Mouse (Mus musculus): Measurements from ENCODE around the gene Cdh26.

Gene Cdh26

GRCm38 (mm10) chr2:178437311-178437710, 7.0 kb downstream of the Cdh26 start:
- DNase-seq (ENCODE audit: low spot score in 2 of 2): no peak

GRCm38 (mm10) chr2:178449386-178449785, 19.1 kb downstream of the Cdh26 start:
- DNase-seq (ENCODE audit: low spot score in 2 of 2): no peak

DNA sequence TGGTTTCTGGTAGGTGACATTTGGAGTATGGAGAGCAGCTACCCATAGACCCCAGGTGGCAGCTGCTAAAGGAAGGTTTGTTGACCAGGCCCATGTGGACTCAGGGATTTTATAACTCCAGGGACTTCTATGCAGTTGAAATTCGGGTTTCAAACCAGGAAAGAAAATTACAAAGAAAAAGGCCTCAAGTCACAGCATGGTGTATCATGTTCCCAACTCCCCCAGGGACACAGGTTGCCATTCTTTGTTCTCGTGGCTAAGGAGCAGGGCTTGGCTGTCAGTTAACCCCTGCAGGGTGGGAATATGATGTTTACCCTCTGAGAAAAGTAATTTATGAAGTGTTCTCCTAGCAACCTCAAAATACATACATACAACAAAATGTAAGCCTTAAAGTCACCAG, 19.9 kb downstream of the Cdh26 start:
- no peak for DNase-seq (ENCODE audit: low spot score in 2 of 2)

DNA sequence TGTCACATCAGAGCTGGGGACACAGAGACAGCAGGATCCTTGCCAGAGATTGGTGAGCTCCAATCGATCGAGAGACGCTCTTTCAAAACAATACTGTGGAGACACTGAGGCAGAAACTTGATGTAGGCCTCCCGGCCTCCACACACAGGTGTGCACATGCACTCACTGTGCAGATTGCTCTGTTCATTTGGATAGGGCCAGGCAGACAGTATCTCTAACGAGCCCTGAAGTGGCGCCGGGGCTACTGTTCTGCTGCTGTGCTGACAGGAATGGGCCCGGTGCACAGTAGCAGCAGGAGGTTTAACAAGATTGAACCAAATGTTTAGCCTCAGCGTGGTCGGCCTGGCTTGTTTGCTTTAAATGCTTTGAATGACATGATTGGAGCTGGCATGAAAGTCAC, 20.6 kb downstream of the Cdh26 start:
- no peak for DNase-seq (ENCODE audit: low spot score in 2 of 2)

DNA sequence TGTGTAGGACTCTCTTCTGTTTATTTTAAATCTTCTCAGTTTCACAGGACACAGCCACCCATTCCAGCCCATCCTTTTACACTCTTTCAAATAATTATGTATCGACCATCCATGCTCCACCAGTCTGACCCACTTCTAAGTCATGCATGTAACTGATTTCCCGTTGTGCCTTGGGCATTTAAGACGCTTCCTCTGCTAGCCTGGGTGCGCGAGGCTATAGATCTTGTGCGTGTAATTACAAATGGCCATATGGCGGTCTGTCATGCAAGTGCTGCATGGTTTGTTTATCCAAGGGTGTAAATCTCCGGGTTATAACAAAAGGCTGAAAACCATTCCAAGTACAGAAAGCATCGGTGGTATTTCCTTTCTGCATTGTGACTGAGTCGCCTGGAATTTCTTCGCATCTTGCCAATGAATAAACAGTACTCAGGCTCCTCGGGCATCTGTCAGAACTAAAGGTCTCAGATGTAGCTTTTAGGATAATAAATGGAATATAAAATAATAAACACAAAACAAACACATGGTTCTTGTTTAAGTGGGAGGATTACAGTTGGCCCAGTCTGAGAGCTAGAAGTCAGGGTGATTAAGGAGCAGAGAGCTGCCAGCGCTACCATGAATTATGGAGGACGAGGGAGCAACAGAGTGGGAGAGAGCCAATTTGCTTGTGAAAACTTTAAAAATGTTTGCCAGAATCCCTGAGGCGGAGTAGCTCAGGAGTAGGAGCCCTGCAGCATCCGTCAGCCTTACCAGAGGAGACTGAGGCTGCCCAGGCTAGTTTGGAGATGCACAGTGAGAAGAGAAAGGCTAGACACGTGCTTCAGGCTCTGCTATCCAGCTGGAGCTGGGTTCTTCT, 24.6 kb downstream of the Cdh26 start:
- no peak for DNase-seq (ENCODE audit: low spot score in 2 of 2)

DNA sequence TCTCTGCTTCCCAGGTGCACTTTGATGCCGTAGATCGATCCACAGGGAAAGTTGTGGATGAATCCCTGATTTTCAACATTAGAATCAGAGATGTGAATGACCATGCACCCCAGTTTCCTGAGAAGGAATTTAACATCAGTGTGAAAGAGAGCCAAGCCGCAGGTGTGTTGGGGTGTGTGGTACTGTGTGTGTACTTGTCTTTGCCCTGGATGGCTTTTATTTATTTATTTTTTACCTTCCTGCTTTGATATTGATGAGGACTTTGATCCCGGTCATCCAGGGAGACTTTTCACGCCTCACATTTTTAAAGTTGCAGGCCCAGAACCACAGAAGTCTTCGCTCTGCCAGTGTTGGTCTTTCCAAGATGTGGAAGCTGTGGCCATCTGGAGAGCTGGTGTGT, 27.1 kb downstream of the Cdh26 start:
- DNase-seq (ENCODE audit: low spot score in 2 of 2): no peak

DNA sequence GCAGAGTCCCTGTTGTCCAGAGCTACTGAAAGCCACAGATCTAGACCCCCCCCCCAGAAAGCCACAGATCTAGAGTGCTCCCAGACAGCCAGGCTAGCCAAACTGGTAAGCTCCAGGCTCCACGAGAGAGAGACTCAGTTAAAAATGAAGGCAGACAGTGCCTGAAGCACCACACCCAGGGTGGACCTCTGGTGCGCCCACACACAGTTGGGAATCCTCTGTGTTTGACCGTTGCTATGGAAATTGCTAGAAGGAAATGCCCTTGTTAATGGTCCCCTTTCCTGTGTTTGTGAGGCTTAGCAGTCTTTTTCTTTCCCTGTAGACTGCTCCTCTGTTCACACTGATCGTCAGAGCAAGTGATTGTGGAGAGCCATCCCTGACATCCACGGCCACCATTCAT, 30.0 kb downstream of the Cdh26 start:
- DNase-seq (ENCODE audit: low spot score in 2 of 2): no peak

DNA sequence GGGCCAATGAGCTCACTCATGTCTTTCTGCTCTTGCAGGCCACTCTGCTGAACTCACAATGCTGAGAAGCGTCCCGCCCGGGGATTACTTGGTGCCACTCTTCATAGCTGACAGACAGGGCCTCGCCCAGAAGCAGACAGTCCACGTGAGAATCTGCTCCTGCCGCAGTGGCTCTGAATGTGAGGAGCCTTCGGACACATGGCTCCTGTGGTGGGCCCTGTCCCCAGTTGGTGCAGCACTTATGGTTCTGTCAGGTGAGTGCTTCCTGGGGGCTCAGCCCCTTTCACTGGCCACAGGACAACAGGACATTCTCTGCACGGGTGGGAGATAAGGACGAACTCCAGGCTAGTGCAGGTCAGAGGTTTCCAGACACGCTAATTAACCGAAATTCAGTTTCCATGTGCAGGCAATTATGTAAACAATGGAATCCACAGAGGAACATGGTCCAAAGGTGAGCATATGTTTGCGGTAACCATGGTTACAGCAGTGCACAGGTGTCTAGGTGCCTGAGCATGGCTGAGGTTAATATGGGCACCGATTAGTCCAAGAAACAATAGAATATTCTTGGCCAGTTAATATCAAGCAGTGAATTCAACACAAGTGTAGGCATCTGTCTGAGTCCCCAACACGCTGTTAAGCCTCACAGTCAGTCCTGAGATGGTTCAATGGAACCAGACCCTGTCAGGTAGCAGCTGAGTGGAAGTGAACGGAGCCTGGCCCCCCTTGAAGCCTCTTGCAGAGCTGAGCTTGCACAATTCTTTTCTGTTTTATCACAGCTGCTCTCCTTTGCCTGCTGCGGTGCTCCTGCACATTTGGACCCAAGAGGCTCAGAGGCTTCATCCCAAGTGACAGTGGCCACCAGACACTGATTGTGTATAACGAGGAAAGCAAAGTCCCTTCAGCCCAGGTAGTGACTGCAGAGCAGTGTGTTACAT, 41.5 kb downstream of the Cdh26 start:
- no peak for DNase-seq (ENCODE audit: low spot score in 2 of 2)

DNA sequence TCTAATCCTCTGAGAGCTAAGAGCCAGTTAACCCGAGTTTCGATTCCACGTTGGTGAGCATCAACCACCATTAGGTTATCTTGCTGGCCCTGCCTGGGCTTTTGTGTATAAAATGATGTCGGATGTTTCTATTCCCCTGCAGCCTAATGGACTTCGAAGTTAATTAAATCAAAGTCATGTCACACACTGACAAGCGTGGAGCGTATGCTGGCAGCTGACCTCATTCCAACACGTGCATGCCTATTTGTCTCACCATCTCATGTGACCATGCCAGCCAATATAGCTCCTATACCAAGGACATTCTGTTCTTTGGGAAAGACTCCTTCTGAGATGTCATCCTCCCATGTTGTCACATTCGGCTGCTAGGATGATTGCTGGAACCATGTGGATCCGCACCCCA, 43.6 kb downstream of the Cdh26 start:
- DNase-seq (ENCODE audit: low spot score in 2 of 2): no peak

- peak; percentile 46 to 49 for DNase-seq (ENCODE audit: low spot score in 2 of 2)
Observed at GRCm38 (mm10) chr2:178477228-178477627, 46.9 kb downstream of the Cdh26 start.

GRCm38 (mm10) chr2:178479011-178479410, 48.7 kb downstream of the Cdh26 start:
- DNase-seq (ENCODE audit: low spot score in 2 of 2): no peak

DNA sequence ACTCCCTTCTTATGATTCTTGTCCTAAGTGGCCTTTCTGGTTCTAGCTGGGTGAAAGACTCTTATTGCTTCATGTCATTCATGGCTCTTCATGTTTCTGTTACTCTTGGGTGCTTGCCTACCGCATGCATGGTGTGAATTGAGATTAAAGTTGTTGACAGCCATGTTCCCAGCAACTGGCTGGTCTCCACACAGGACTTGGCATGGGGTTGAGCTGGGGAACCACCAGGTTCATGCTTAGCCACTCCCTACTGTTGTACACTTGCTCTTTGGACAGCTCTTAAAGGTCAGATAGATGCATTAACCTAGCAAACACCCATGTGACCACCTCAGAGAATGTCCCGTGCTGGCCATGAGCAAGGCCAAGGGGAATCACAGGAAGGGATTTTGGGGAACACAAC, 50.6 kb downstream of the Cdh26 start:
- DNase-seq (ENCODE audit: low spot score in 2 of 2): no peak

GRCm38 (mm10) chr2:178483462-178483861, 53.1 kb downstream of the Cdh26 start:
- DNase-seq (ENCODE audit: low spot score in 2 of 2): no peak

GRCm38 (mm10) chr2:178488276-178488675, 57.9 kb downstream of the Cdh26 start:
- no peak for DNase-seq (ENCODE audit: low spot score in 2 of 2)

GRCm38 (mm10) chr2:178490245-178490920, 60.1 kb downstream of the Cdh26 start:
- no peak for DNase-seq (ENCODE audit: low spot score in 2 of 2)

- DNase-seq (ENCODE audit: low spot score in 2 of 2): no peak
Observed at GRCm38 (mm10) chr2:178494066-178494465, 63.7 kb downstream of the Cdh26 start.

- DNase-seq (ENCODE audit: low spot score in 2 of 2): no peak
Observed at GRCm38 (mm10) chr2:178495816-178496215, 65.5 kb downstream of the Cdh26 start.

DNA sequence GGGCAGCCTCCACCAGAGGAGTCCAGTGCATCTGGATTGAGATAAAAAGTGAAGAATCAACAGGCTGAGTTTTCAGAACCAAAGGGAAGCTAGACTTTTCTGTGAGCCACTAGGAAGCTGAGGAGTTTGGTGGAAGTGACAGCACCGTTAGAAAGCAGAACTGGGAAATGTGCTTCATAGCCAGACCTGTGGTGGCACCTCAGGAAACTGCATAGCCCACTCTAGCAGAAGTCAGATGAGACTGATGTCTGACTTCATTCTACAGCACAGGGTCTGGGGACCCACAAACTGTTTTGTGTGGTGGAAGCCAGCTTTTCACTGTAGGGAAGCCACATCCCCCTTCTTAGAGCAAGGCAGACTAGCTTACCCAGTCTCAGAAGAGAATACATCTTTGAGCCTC, 67.6 kb downstream of the Cdh26 start:
- DNase-seq (ENCODE audit: low spot score in 2 of 2): no peak

GRCm38 (mm10) chr2:178498409-178498808, 68.1 kb downstream of the Cdh26 start:
- peak in 1 of 2 experiments; percentile 39 for DNase-seq (ENCODE audit: low spot score in 2 of 2)

DNA sequence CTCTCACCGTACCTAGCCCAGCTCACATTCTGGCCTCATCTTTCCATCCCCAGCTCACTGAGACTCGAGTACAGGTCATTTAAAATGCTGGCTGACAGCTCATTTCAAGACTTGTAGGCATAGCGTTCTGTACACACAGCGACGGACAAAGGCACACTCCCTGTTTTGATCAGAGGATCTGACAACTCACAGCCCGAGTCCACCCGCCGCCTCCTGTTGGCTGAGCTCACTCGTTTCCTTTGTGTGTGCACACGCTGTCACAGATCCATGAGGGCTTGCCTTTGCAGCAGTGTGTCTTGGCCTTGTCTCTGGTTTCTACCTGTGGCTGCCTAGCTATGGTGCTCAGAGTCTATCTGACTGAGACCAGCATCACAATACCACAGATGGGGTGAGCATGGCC, 72.1 kb downstream of the Cdh26 start:
- DNase-seq (ENCODE audit: low spot score in 2 of 2): no peak

- DNase-seq (ENCODE audit: low spot score in 2 of 2): no peak
Observed at GRCm38 (mm10) chr2:178506056-178506455, 75.7 kb downstream of the Cdh26 start.

DNA sequence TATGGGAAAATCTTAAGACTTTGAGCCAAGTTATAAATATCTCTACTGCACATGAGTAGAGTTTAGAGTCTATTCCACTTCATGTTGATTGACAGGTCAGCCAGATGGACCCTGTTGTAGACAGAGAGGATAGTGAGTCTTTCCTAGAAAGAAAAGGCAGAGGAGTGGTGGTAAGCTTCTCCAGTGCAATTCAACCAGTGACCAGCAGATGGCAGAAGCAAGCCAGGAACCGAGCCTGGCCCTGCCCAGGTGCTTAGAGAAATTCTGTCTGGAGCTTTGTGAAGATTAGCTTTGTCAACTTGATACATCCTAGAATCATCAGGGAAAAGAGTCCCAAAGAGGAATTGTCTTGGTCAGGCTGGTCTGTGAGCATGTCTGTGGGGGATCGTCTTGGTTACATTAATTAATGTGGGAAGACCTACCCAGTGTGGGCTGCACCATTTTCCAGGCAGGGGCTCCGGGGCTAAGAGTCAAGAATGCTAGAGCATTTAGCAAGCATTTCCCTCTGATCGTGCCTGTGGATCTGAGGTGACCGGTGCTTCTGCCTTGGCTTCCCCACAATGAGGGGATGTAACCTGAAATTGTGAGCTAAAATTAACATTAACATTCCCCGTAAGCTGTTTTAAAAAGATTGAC, 77.2 kb downstream of the Cdh26 start:
- DNase-seq (ENCODE audit: low spot score in 2 of 2): peak; percentile 86 to 90

Measured in right cerebral cortex, adult 2 months (tissue).